Mouse (Mus musculus): Measurements from ENCODE around the gene 1700069L16Rik. TPM values are rescaled to one million over a fixed set of nuclear protein-coding genes. Genes with fewer than 3 reads are reported as not detected.

The 1700069L16Rik gene
- polyA plus RNA-seq, 1 experiment from 2014 or later, result not detected

DNA sequence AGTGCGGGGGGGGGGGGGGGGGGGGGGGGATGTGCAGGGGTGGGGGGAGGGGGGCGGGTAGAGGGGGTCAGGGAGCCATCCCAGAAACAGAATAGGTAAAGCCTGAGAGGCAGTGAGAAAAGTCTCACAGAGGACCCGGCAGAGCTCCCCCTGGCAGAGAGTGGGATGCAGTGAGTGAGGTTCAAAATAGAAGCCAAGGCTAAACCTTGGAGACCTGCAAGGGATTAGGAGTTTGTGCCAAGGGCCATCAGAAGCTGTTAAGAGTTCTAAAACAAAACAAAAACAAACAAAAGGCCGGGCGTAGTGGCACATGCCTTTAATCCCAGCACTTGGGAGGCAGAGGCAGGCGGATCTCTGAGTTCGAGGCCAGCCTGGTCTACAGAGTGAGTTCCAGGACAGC lies 47.0 kb downstream of the 1700069L16Rik start:
- WGBS, result 83% methylated on average over 6 of the region's 7 CpGs
- ATAC-seq (ENCODE audit: low FRiP score), result no peak
- Histone ChIP-seq H3K9me3 (no peaks in the 10 kb centered on the region), H3K27me3 (no peaks in the 10 kb centered on the region; the same call in 1 of the 2 replicates), H3K4me2 (no peak overlapping the region), H3K4me3 (no peak overlapping the region), H3K27ac (no peak overlapping the region), H3K4me1 (replicated peaks) (peaks cover 8% of the 10 kb centered on the region; the same call in 1 of the 2 replicates), H3K9ac (no peak overlapping the region), H3K36me3 (no peaks in the 10 kb centered on the region)

DNA sequence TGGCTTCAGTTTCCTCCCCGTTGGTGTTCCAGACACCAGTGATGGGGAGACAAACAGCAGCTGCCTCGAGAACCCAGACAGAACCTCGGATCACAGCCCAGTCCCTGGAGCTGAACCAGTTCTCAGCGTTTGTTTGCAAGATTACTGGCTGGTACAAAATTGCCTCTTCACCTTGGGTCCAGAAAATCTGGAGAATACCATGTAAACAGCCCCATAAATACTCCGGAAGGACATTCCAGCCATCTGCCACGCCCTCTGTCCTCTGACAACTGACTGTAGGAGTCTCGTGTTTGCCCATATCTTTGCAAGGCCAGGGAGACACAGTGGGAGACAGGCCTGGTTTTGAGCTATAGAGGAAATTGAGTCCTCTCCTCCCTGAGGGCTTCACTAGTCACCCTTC lies 49.7 kb downstream of the 1700069L16Rik start:
- H3K4me2 ChIP-seq, result no peak overlapping the region
- ATAC-seq (ENCODE audit: low FRiP score), result no peak
- no peaks in the 10 kb centered on the region for H3K9me3 ChIP-seq
- no peak overlapping the region for H3K27ac ChIP-seq
- 80% methylated on average over 7 of the region's 7 CpGs for WGBS
- H3K27me3 ChIP-seq, result no peaks in the 10 kb centered on the region; the same call in 1 of the 2 replicates
- no peaks in the 10 kb centered on the region for H3K36me3 ChIP-seq
- H3K9ac ChIP-seq, result no peak overlapping the region
- H3K4me1 ChIP-seq (replicated peaks), result no peaks in the 10 kb centered on the region
- H3K4me3 ChIP-seq, result no peak overlapping the region

GRCm38 (mm10) chr5:113672456-113672855 lies 52.1 kb downstream of the 1700069L16Rik start:
- H3K27ac ChIP-seq, result no peak overlapping the region
- H3K9me3 ChIP-seq, result 0 out of 2 replicates have a peak, but pooled peaks cover 5% of the 10 kb centered on the region
- ATAC-seq (ENCODE audit: low FRiP score), result no peak
- no peaks in the 10 kb centered on the region; the same call in 1 of the 2 replicates for H3K27me3 ChIP-seq
- no peak overlapping the region for H3K9ac ChIP-seq
- no peaks in the 10 kb centered on the region for H3K36me3 ChIP-seq
- H3K4me3 ChIP-seq, result no peak overlapping the region
- H3K4me2 ChIP-seq, result no peak overlapping the region
- H3K4me1 ChIP-seq (replicated peaks), result no peaks in the 10 kb centered on the region
- WGBS, result 92% methylated on average over 7 of the region's 7 CpGs

- no peak overlapping the region for H3K9ac ChIP-seq
- no peaks in the 10 kb centered on the region for H3K4me1 ChIP-seq (replicated peaks)
- WGBS, result 78% methylated on average over 6 of the region's 6 CpGs
- no peak for ATAC-seq (ENCODE audit: low FRiP score)
- H3K4me2 ChIP-seq, result no peak overlapping the region
- H3K27ac ChIP-seq, result no peak overlapping the region
- 0 out of 2 replicates have a peak, but pooled peaks cover 9% of the 10 kb centered on the region for H3K9me3 ChIP-seq
- H3K4me3 ChIP-seq, result no peak overlapping the region
- no peaks in the 10 kb centered on the region; the same call in 1 of the 2 replicates for H3K27me3 ChIP-seq
- H3K36me3 ChIP-seq, result no peaks in the 10 kb centered on the region
These were observed 54.0 kb downstream of the 1700069L16Rik start for GRCm38 (mm10) chr5:113670597-113670996.

DNA sequence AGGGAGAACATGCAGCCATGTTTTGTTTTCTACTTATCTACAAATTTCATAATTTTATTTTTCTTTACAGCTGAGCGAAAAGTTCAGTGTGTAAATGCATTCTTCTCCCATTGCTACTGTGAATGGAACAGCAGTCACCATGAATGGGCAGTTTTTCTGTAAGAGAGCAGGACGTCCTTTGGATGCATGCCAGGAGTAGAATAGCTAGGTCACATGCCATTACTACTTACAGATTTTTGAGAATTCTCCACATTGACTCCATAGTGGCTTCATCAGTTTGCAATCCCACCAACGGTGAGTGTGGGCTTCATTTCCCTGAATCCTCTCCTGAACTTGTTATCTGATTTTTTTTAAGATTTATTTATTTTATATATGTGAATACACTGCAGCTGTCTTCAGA lies 54.5 kb downstream of the 1700069L16Rik start:
- Histone ChIP-seq H3K9ac (no peak overlapping the region), H3K4me3 (no peak overlapping the region), H3K27ac (no peak overlapping the region), H3K36me3 (no peaks in the 10 kb centered on the region), H3K4me1 (replicated peaks) (no peaks in the 10 kb centered on the region), H3K27me3 (no peaks in the 10 kb centered on the region; the same call in 1 of the 2 replicates), H3K4me2 (no peak overlapping the region), H3K9me3 (0 out of 2 replicates have a peak, but pooled peaks cover 9% of the 10 kb centered on the region)
- no peak for ATAC-seq (ENCODE audit: low FRiP score)
- WGBS, result 73% methylated on average over 3 of the region's 3 CpGs

DNA sequence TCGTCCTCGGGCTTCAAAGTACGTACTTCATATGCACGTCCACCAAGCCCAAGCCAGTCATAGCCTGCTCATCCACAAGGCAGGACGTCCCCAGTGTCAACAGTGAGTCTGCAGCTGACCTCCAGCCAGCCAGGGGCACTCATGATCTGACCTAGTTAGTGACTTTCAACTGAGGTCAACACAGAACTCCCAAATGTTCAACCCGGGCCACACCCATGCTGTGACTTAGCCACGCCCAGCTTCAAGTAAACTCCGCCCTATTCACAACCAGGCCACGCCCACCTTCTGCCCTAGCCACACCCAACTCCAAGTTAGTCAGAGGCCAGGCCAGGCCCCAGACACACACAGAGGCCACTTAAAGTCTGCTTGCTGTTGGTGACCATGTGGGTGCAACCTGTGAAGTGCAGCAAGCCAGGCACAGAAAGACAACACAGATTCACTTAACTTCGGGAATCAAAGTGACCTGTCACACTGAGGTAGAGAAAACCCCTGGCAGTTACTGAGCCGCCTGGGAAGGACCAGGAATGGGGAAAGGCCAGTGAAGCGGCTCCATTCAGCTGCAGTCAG lies 59.9 kb downstream of the 1700069L16Rik start:
- Histone ChIP-seq H3K4me1 (replicated peaks) (no peaks in the 10 kb centered on the region), H3K4me3 (no peak overlapping the region), H3K4me2 (no peak overlapping the region), H3K27me3 (no peaks in the 10 kb centered on the region), H3K27ac (no peak overlapping the region), H3K36me3 (no peaks in the 10 kb centered on the region), H3K9ac (no peak overlapping the region), H3K9me3 (0 out of 2 replicates have a peak, but pooled peaks cover 9% of the 10 kb centered on the region)
- no peak for ATAC-seq (ENCODE audit: low FRiP score)
- 76% methylated on average over 12 of the region's 12 CpGs for WGBS

DNA sequence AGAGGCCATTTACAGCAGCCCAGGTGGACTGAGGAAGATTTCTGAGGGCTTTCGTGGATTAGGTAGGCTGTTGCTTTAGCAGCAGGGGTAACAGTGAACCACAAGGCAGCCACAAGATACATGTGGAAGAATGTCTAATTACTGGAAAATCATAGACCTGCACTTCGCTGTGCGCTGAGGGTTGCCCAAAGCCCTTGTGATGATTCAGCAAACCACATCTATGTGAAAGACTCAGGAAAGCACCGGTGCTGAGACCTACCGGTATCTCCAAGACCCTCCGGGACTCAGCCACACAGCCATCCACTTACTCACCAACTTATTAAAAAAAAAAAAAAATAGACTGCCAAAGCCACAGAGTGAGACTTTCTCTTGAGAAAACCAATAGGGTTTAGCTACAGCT lies 60.4 kb downstream of the 1700069L16Rik start:
- Histone ChIP-seq H3K9me3 (0 out of 2 replicates have a peak, but pooled peaks cover 9% of the 10 kb centered on the region), H3K36me3 (no peaks in the 10 kb centered on the region), H3K4me2 (no peak overlapping the region), H3K27ac (no peak overlapping the region), H3K4me3 (no peak overlapping the region), H3K4me1 (replicated peaks) (no peaks in the 10 kb centered on the region; the same call in 1 of the 2 replicates), H3K27me3 (no peaks in the 10 kb centered on the region), H3K9ac (no peak overlapping the region)
- WGBS, result 94% methylated on average over 6 of the region's 6 CpGs
- no peak for ATAC-seq (ENCODE audit: low FRiP score)

GRCm38 (mm10) chr5:113660872-113661271 lies 63.7 kb downstream of the 1700069L16Rik start:
- Histone ChIP-seq H3K27ac (no peak overlapping the region), H3K36me3 (no peaks in the 10 kb centered on the region), H3K9me3 (no peaks in the 10 kb centered on the region), H3K27me3 (no peaks in the 10 kb centered on the region), H3K4me1 (replicated peaks) (no peaks in the 10 kb centered on the region; the same call in 1 of the 2 replicates), H3K9ac (no peak overlapping the region), H3K4me3 (no peak overlapping the region), H3K4me2 (no peak overlapping the region)
- WGBS, result 83% methylated on average over 10 of the region's 10 CpGs
- ATAC-seq (ENCODE audit: low FRiP score), result no peak

GRCm38 (mm10) chr5:113654821-113655220 lies 69.8 kb downstream of the 1700069L16Rik start:
- no peak overlapping the region for H3K27ac ChIP-seq
- H3K36me3 ChIP-seq, result no peaks in the 10 kb centered on the region
- peaks cover 17% of the 10 kb centered on the region for H3K4me1 ChIP-seq (replicated peaks)
- no peak overlapping the region for H3K4me2 ChIP-seq
- H3K27me3 ChIP-seq, result peaks cover 20% of the 10 kb centered on the region
- no peak overlapping the region for H3K9ac ChIP-seq
- ATAC-seq (ENCODE audit: low FRiP score), result no peak
- no peaks in the 10 kb centered on the region for H3K9me3 ChIP-seq
- 85% methylated on average over 12 of the region's 12 CpGs for WGBS
- no peak overlapping the region for H3K4me3 ChIP-seq

DNA sequence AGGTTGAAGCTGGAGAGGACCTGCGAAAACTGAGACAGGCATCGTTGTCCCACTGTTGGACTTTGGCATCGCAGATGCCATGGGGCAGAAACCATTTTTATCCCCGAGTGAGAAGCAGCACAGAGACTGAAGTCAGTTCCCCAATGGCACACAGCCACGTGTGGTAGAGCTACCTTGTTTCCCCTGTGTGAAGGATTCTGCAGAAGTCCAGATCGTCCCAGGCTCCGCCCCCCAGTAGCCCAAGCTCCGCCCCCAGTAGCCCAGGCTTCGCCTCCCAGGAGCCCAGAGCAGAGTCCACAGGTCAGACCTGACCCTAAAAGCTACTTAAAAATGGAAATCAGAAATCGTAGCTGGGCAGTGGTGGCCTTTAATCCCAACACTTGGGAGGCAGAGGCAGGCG lies 70.4 kb downstream of the 1700069L16Rik start:
- no peak for ATAC-seq (ENCODE audit: low FRiP score)
- no peak overlapping the region for H3K9ac ChIP-seq
- 87% methylated on average over 11 of the region's 11 CpGs for WGBS
- no peak overlapping the region for H3K4me2 ChIP-seq
- H3K36me3 ChIP-seq, result no peaks in the 10 kb centered on the region
- no peak overlapping the region for H3K4me3 ChIP-seq
- no peaks in the 10 kb centered on the region for H3K9me3 ChIP-seq
- peaks cover 25% of the 10 kb centered on the region for H3K27me3 ChIP-seq
- H3K4me1 ChIP-seq (replicated peaks), result peaks cover 19% of the 10 kb centered on the region
- H3K27ac ChIP-seq, result no peak overlapping the region

GRCm38 (mm10) chr5:113652215-113652614 lies 72.4 kb downstream of the 1700069L16Rik start:
- H3K4me3 ChIP-seq, result no peak overlapping the region
- peaks cover 19% of the 10 kb centered on the region for H3K4me1 ChIP-seq (replicated peaks)
- no peak overlapping the region for H3K9ac ChIP-seq
- H3K27ac ChIP-seq, result no peak overlapping the region
- peaks cover 29% of the 10 kb centered on the region for H3K27me3 ChIP-seq
- no peaks in the 10 kb centered on the region for H3K36me3 ChIP-seq
- H3K9me3 ChIP-seq, result no peaks in the 10 kb centered on the region
- WGBS, result 18% methylated on average over 5 of the region's 5 CpGs
- no peak overlapping the region for H3K4me2 ChIP-seq
- no peak for ATAC-seq (ENCODE audit: low FRiP score)

DNA sequence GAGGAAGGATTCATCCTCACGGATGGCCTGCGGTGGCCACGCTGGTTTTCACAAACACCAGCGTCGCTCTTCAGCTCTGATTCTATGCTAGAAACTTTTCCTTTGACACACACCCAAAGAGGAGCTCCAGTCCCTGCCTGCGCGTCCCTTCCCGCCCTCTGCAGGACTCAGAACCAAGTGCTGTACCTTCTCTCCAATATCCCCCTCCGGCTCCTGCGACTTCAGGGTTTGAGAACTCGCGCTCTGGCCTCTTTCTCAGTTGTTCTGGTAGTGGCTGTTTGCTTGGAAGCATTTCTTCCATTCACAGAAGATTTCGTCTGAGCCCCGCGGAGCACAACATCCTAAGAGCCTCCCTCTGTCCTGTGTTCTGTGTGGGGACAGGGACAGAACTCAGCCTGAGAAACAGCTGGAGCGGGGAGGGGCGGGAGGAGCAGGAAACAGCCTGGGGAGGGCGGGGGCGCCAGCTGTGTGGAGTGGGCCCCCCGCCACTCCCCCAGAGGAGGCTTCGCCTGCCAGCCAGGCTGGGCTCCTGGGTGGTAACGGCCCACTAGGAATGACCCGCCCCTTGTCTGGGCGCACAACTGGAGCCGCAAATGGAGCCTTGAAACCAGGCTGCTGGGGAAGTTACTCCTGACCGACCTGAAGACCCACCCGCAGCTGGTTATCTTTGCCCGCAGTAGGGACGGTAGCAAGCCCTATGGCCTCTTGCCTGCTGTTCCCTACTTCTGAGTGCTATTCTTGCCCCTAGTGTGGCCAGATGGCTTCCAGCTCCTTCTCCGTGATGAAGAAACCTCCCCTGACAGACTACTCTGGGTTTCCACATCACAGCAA lies 74.3 kb downstream of the 1700069L16Rik start, which contains the start of gene Cmklr1:
Gene Cmklr1, minus strand, starts transcription at position 392 of the 831 bp plus-strand sequence.
- peak within 1 kb of the TSS; percentile 14 for H3K4me3 ChIP-seq
- H3K36me3 ChIP-seq, result no peaks in the 10 kb centered on the region
- H3K4me1 ChIP-seq (replicated peaks), result peaks cover 19% of the 10 kb centered on the region
- peak within 1 kb of the TSS; percentile 29; the same call in 1 of the 2 replicates for H3K9ac ChIP-seq
- H3K4me2 ChIP-seq, result peak within 1 kb of the TSS; percentile 29
- peaks cover 29% of the 10 kb centered on the region for H3K27me3 ChIP-seq
- peak within 1 kb of the TSS; percentile 13; the same call in 1 of the 2 replicates for H3K27ac ChIP-seq
- ATAC-seq (ENCODE audit: low FRiP score), result no peak
- WGBS, result 19% methylated on average over 27 of the region's 30 CpGs
- no peaks in the 10 kb centered on the region for H3K9me3 ChIP-seq

Measured in hindbrain, embryonic 13.5 days (tissue).